Mouse (Mus musculus) thymus, adult 18-20 months (tissue): ENCODE results near the gene Bmp8a.
"Not testable (repeated sequence)": the region's sequence is repeated elsewhere in the genome, so short reads cannot be mapped to it uniquely, and the experiment has no call there.

Source experiments
- DNase-seq, 2 experiments: peaks; one replicate each; pipeline ENCODE4 v3.0.0; 2022; ENCODE audit warnings: mixed read lengths in 2 of 2

The Bmp8a gene

DNA sequence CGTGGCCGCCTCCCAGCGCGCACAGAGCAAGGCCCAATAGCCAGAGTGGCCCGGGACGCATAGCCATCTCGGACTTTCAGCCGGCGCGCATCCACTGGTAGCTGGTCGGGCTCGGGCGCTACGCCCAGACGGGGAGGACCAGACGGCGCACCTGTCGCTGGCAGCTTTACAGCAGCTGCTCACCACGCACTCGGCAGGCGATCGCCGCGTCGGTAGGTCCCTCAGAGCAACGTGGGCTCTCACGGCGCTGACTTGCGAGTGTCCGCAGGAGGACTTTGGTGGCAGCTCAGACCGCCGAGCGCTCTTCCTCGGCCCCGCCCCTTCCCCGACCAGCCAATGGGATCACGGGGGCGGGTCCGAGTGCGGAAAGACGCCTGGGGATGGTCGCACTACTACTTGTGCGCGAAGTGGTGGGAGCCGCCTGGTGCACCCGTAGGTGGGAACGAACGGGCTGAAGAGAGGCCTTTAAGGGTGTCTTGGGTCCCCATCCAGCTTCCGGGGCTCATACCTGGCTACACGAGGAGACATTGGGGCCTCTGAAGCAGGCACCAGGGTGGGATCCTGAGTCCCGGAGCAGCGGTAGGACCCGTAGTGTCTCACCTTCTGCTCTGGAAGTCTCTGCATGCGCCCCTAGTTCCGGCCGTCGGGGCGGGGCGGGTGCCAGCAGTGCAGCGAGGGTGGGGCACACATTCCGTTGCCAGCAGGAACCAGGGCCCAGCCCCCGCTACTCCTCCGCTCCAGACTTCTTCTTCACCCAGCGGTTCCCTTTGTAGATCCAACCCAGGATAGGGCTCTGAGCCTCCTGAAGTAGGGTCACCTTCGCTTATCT, at the start of gene Bmp8a:
Gene Bmp8a (minus strand): TSS at position 611 of the 829 bp plus-strand sequence.
- DNase-seq = peak; percentile 22 to 28

DNA sequence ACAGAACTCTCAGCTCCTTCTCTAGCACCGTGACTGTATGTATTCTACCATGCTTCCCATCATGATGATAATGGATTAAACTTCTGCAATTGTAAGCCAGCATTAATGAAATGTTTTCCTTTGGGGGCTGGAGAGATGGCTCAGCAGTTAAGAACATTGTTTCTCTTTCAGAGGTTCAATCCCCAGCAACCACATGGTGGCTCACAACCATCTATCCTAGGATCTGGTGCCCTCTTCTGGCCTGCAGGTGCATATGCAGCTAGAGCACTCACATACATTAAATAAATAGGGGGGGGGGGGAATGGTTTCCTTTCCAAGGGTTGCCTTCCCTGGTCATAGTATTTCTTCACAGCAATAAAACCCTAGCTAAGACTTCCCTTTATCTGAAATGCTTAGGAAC, 49.1 kb upstream of the Bmp8a start:
- no peak for DNase-seq

GRCm38 (mm10) chr4:123385028-123385427, 42.0 kb upstream of the Bmp8a start:
- no peak for DNase-seq

DNA sequence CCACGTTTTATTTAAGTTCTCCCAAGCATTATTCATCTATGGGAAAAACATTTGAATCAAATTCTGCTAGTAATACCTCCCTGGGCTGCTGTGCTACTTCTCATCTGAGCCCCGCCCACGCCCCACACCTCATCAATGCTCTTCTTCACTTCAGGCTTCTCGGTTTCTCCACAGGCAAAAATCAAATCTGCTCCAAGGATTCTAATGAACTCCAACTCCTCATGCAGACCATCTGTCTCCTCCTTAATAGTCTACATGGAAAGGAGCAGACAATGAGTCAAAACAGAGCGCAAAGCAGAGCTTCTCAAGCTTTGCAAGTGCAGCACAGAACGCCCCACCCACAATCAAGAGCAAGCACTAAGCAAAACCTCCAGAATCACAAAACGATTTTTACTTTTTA, 40.1 kb upstream of the Bmp8a start:
- DNase-seq = no peak

- no peak for DNase-seq
Observed at GRCm38 (mm10) chr4:123382051-123382450, 39.0 kb upstream of the Bmp8a start.

GRCm38 (mm10) chr4:123381598-123381997, 38.5 kb upstream of the Bmp8a start:
- no peak for DNase-seq

DNA sequence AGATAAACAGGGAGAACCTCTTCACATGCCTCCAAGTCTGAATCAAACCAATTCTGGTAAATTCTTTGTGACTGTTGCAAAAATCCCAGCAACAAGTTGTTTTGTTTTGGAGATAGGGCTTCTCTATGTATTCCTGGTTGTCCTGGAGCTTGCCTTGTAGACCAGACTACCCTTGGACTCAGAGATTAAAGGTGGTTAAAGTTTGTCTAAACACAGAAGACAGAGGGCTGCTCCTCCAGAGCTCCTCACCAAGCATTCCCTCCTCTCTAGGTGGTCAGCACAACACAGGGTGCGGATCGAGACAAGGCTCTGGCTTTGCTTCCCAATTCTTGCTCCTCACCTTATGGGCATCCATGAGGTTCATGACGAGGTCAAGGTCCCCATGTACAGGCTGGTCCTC, 33.0 kb upstream of the Bmp8a start:
- no peak for DNase-seq

DNA sequence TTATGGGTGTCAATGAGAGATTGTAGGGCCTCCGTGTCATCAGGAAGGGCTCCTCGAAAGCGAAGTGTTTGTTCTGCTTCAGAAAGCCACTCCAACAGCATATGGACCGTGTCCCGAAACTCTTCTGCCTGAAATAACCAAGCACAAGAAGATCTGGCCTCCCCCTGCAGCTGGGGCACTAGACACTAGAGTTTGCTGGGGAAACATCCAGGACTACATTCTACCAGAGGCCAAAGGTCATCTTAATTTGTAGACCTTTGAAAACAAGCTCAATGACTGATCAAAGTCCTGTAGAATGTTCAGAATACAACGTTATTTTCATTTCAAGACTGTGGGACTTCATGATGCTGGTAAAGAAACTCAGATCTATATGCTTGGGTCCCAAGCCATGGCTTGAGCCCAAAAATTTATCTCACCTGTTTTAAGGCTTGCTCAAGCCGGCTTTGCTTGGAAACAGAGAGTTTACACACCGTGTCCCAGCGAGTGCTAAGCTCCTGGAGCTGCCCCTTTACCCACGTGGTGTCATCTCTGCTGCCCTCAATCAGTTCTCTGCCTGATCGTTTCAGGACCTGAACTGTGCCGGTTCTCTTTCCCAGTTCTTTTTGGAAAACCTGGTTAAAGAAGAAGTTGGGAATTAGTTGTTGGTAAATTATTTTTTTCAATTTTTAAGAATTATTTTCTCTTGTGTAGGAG, 31.4 kb upstream of the Bmp8a start:
- no peak for DNase-seq

DNA sequence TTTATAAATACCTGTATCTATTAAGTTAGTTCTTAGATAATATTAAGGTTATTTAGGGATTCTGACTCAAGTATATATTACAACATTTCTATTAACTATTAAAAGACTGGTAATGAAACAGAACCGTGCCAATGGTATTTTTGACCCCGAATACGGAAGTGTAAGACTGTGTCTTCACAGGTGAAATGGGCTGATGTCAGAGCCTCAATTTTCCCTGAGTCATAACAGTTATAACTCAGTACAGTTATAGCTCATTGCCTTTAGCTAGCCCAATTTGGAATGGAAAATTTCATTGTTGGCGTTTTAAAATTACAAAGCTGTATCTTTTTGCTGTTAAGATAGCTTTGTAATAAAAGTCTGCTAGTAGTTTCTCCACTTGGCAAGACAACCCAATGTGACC, 20.5 kb upstream of the Bmp8a start:
- DNase-seq = no peak

DNA sequence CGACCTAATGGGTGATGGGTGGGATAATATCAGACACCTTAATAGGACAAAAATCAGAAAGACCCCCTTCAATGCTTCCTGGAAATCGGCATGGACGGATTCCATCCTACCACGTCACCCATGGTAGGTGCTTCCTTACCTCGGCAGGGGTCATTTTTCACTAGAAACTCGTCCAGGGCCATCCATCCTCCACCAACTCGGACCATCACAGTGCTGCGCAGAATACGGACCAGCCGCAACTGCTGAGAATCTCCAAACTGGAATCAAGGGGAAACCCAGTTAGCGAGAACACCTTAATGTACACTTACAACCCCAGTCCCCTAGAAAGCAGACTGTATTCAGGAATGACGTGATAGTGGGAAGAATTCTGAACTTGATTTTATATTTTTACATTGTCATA, 17.7 kb upstream of the Bmp8a start:
- no peak for DNase-seq

- no peak for DNase-seq
Observed at GRCm38 (mm10) chr4:123358613-123359012, 15.6 kb upstream of the Bmp8a start.

DNA sequence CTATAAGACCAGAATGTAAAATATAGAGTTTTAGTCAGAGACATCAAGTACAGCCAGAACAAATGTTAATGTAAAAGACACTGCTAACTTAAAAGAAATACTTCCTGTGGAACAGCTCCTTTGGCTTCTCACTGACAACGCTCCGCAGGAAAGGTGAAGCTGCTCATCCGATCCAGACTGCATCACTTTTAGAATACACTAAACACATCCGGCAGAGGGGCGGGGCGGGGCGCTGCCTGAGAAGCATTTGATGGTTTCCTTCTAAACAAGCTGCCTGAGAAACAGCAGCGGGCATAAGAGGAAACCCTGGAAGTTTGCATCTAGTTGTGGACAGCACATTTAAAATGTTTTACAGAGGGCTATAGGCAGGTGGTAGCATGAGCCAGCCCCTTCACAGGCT, 12.9 kb upstream of the Bmp8a start:
- no peak for DNase-seq

DNA sequence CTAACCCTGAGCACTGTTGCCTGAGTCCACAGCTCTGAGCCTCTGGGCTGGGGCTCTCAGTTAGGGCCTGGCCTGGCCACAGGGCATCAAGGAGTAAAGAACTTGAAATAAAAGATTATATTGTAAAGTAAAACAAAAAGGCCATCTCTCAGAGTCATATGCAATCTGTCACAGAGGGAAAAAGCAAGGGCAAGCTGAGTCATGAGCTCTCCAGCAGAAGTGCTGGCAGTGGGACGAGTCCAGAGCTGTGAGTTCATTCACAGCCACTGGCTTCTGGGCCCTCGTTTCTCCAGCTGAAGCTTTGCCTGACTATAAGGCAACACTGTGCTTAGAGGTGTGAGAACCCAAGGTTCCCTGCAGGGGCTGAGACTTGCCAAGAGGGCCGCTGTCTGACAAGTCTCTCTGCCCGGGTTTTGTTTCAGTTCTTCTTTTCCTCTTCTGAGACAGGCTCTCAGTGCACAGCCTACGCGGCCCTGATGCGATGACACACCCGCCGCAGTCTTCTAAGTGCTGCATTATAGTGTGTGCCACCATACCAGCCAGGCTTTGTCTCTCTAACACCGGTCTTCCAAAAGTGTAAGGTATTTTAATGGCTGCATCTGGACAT, 10.3 kb upstream of the Bmp8a start:
- no peak for DNase-seq

- DNase-seq = no peak
Observed at GRCm38 (mm10) chr4:123343471-123343789, 378 bp upstream of the Bmp8a start.

DNA sequence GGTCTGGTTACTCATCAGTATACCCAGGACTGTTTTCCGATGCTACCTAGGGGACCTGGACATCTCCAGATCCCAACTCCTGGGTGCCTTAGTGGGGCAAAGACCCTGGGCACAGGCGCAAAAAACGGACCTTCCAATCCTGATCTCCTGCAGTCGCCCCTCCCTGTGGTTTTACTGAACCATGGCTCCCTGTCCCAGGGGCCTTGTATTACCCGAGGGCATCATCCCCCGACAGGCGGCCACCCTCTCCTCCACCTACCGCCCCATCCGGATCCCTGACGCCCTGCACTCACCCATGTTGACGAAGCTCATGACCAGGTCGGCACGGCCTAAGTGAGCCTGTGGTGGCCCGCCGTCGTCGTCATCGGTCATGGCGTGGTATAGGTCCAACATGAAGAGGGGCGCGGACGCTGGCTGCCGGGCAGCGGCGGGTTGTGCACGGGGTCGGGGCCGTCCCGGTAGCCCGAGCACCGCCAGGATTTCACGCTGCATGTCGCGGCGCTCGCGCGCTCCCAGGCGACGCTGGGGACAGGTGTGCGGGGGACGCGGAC, 886 bp downstream of the Bmp8a start:
- DNase-seq = no peak

- DNase-seq = no peak
Observed at GRCm38 (mm10) chr4:123340232-123340631, 2.8 kb downstream of the Bmp8a start.

DNA sequence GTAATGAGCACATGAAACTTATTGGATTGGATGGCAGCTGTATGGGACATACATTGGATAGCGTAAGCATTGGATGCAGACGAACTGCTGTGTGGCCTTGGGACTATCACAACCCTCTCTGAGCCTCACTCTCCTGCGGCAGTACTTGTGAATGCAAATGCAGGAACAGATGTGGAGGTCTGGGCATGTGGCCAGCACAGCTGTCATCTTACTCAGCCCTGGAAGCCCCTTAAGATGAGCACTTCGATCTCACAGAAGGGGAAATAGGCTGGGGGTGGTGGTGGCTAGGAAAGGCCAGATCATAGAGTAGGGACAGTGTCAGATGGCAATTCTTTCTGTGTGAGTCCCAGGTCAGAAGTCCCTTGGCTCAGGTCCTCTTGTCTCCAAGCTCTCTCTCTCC, 5.4 kb downstream of the Bmp8a start:
- DNase-seq = no peak

DNA sequence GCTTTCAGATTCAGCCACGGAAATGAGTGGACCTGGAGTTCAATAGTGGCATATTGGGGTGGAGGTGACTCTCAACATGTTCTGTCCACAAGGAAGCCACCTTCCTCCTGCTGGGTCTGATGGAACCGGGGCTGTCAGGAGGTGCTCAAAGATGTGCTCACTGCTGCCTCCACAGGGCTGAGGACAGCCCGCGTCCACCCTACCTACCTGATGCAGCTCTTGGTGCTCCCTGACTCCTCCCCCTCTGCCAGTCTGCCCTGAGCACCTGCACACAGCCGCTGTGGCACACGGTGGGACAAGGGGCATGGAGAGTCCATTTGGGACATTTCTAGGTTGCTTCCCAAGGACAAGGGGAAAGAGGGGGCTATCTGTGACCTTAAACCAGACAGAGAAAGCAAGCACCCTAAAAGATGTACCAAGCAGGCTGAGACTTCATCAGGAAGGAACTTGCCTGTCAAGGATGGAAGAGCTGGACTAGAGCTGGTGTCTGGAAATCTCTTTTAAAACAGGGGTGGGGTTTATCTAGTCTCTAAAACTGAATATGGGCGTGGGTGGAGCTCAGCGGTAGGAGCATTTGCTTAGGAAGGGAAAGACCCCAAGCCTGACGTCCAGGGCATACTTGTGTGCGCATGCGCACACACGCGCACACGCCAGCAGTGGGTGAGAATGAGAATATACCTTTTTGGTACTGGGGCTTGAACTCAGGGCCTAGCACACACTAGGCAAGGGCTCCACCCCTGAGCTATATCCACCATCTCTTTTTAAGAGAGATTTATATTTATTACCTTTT, 7.1 kb downstream of the Bmp8a start:
- DNase-seq = no peak

- not testable (repeated sequence) for DNase-seq
Observed at GRCm38 (mm10) chr4:123335244-123335643, 7.8 kb downstream of the Bmp8a start.

- DNase-seq = no peak
Observed at GRCm38 (mm10) chr4:123334177-123334576, 8.9 kb downstream of the Bmp8a start.

DNA sequence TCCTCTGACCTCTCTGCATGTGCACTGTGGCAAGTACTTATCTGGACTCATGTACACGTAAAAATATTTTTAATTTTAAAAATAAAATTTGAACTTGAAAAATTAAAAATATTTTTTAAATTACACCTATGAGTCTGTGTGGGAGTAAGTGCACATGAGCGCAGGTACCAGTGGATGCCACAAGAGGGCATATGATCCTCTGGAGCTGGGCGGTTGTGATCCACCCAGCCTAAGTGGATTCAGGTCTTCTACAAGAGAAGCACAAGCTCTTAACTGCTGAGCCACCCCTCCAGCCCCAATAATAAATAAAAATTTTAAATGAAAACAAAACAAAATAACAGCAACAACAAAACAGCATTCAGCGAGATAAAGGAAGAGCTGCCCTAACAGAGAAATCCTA, 9.9 kb downstream of the Bmp8a start:
- DNase-seq = no peak

DNA sequence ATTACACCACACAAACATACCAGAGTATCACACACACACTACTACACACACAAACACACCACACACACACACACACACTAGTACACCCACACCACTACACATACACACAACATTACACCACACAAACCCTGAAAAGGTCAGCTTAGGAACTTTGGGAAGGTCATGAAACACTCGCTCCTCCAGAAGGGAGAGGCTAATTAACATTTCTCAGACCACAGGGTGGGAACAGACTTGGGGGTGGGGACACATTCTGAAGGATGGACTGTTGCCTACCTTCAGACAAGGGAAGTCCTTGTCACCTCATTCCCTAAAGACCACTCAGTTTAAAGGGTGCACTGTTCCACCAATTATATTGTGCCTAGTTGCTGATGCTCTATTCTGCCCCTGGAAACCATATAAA, 11.1 kb downstream of the Bmp8a start:
- not testable (repeated sequence) for DNase-seq

GRCm38 (mm10) chr4:123331326-123331725, 11.7 kb downstream of the Bmp8a start:
- DNase-seq = no peak
